Mouse (Mus musculus) cortical plate, adult 2 months (tissue): ENCODE measurements around the gene Osgin1.

Experiments used
- CTCF ChIP-seq: fragments of 200-500 bp; IDR thresholded peaks from 2 replicates; pipeline ENCODE4 v1.5.1; 2011; ENCODE audit warnings: mild to moderate bottlenecking, control low read depth, low read length; ENCODE audit not compliant: insufficient read depth; ENCODE audit errors: extremely low read depth
- POLR2A ChIP-seq: fragments of 200-500 bp; IDR thresholded peaks from 2 replicates; pipeline ENCODE4 v1.6.1; 2011; ENCODE audit warnings: mild to moderate bottlenecking, low read length, control low read depth; ENCODE audit not compliant: insufficient read depth; ENCODE audit errors: extremely low read depth

DNA sequence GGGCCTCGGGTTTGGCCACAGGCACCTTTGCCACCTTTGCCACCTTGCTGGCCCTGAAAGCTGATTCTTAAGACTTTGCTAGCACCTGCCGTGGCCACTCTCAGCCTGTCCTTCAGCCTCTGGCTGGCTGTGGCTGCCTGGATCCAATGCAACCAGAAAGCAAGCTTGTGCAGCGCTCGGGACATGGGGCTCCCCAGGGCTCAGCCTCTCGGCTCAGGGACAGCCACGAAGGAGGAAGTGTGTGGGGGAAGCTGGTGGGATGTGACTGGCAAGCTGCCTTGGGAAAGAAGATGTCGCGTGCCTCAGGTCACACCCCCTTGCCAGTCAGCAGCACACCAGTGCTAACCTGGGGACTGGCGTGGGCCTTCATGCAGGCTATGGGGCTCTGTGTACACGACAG, 9.2 kb upstream of the Osgin1 start:
- TF ChIP-seq POLR2A = no peak
- no peak for TF ChIP-seq CTCF
